Mouse (Mus musculus) monocyte, adult 5-6 weeks (primary cell): ENCODE measurements around the gene Cenpm. TPM values are rescaled to one million over a fixed set of nuclear protein-coding genes. Genes with fewer than 3 reads are reported as not detected.

Experiments
- ATAC-seq: fragments of 153-309, 156-312 bp; replicated peaks from 2 replicates; pipeline ENCODE4 v1.8.0; 2017; ENCODE audit warnings: mild to moderate bottlenecking; ENCODE audit not compliant: low TSS enrichment, insufficient number of reproducible peaks, severe bottlenecking, poor library complexity, low FRiP score
- total RNA-seq: library from RNA; stranded (forward); fragments of 200-1000, 200-491, 200-594 nt; gene quantifications from 3 replicates; pipeline ENCODE4 v1.2.3, GENCODE M21; 2017

Cenpm gene
- total RNA-seq, 1 experiment from 2014 or later = not detected

DNA sequence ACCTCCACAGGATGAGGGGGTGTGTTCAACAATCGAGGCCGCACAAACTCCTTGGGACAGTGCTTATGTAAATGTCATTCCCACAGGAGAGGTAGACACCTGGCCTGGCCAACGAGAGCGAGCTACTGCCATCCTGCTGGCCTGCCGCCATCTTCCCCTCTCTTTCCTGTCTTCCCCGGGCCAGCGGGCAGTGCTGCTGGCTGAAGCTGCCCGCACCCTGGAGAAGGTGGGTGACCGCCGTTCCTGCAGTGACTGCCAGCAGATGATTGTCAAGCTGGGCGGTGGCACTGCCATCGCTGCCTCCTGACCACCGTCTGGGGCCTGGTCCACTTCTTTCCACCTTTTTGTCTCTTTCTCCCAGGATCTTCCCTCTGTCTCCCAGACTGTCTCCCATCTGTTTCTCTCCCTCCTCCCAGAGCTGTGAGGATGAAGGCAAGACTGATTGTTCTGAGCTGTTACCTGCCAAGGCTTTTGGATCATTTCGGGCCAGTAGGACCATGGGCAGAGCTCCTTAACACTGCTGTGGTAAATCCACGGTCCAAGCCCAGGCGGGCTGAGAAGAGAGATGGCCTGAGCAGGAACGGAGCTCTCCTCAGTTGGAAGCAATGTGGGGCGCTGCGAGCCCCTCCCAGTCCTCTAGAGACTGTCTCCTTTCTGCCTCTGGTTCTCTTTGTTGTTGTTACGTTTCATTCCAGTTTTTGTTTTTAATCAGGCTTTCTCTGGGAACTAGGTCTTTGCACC is 40.8 kb downstream of the Cenpm start:
- ATAC-seq = no peak

DNA sequence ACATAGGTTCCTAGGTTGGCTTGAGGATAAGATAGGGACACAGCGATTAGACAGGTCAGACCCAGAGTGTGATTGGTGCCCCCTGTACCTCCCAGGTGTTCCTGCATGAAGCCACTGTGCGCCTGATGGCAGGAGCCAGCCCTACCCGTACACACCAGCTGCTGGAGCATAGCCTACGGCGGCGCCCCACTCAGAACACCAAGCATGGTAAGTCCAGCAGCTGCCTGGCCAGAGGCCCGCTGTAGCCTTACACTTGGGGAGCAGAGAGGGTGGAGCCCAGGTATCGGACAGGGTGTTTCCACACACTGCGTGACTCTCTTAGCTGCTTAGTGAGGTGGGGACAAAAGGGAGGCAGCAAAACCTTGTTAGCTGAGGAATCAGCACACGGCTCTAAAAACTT is 41.5 kb downstream of the Cenpm start:
- no peak for ATAC-seq

GRCm38 (mm10) chr15:82202086-82202485 is 42.5 kb downstream of the Cenpm start:
- ATAC-seq = no peak

GRCm38 (mm10) chr15:82199546-82199945 is 45.0 kb downstream of the Cenpm start:
- no peak for ATAC-seq

- no peak for ATAC-seq
These were observed 46.2 kb downstream of the Cenpm start for GRCm38 (mm10) chr15:82198342-82198741.

DNA sequence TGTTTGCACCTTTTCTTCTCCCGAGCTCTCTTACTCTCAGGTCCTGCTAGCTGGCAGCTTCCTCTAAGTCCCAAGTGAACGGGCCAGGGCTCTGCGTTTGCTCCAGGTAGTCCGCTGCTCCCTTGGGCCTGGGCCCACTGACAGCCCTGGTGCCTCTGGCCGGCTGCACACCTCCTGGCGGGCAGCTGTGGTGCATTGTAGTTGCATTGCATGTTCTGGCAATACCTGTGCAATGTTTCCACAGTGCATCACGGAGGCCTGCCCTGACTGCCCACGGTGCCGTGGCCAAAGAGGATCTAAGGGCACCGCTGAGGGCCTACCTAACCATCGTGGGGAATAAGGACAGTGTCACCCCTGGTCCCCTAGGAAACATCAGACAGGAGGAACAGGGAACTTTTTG is 46.6 kb downstream of the Cenpm start:
- ATAC-seq = no peak

GRCm38 (mm10) chr15:82197246-82197750 is 47.2 kb downstream of the Cenpm start:
- no peak for ATAC-seq

- no peak for ATAC-seq
These were observed 48.2 kb downstream of the Cenpm start for GRCm38 (mm10) chr15:82196300-82196699.

GRCm38 (mm10) chr15:82192617-82193016 is 51.9 kb downstream of the Cenpm start:
- no peak for ATAC-seq

DNA sequence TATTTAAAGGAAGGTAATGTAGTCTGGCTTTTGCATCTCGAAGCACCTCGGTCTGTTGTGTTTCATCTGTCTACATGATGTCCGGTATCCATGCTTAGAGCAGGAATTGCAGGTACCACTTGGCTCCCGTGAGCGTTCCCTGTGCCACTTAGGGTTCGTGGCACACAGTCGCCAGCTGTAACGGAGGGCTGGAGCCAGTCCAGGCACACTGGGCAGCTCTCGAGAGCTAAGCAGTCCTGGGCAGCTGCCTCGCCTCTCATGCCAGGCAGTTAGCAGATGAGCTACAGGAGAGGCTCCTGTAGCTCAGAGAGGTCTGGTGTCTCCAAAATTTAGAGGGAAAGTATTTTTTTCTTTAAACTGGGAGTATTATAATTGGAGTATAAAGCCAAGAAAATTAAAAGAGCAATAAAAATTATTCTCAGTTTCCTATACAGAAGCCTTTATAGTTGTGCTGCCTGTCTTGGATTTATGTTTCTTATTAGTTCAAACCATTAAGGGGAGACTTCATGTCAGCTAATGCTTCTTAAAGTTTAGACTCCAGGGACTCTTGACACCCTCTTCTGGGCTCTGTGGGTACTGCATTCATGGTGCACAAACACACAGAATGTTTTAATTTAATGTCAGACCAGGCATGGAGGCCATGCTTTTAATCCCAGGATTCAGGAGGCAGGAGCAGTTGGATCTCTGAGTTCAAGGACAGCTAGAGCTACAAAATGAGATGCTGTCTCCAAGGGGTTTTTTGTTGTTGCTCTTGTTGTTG is 55.9 kb downstream of the Cenpm start:
- ATAC-seq = no peak

DNA sequence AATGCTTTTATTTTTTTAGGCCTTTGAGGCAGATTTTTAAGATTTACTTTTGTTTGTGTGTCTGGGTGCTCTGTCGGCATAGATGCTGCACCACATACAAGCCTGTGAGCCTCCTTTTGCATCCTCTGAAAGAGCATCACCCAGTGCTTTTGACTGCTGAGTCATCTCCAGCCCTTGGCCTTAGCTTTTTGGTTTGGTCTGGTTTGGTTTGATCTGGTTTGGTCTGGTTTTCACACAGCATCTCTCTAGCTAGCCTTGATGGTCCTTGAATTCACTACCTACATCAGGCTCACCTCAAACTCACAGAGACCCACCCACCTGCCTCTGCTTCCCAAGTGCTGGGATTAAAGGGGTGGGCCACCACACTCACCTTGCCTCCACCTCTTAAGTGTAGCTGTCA is 56.6 kb downstream of the Cenpm start:
- ATAC-seq = no peak

DNA sequence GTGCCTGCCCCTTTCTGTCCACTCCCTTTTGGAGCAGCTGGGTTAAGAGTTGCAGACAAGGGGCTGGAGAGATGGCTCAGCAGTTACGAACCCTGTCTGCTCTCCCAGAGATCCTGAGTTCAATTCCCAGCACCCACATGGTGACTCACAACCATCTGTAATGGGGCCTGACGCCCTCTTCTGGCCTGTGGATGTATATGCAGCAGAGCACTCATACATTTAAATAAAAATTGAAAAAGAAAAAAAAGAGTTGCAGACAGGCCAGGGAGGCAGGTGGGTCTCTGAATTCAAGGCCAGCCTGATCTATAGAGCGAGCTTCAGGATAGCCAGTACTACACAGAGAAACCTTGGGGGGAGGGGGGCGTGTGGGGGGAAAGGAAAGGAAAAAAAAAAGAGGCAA is 57.1 kb downstream of the Cenpm start:
- no peak for ATAC-seq

GRCm38 (mm10) chr15:82186931-82187330 is 57.6 kb downstream of the Cenpm start:
- ATAC-seq = no peak

- ATAC-seq = no peak
These were observed 58.4 kb downstream of the Cenpm start for GRCm38 (mm10) chr15:82186131-82186530.

- no peak for ATAC-seq
These were observed 59.3 kb downstream of the Cenpm start for GRCm38 (mm10) chr15:82185062-82185783.

- ATAC-seq = no peak
These were observed 59.9 kb downstream of the Cenpm start for GRCm38 (mm10) chr15:82184656-82185055.

DNA sequence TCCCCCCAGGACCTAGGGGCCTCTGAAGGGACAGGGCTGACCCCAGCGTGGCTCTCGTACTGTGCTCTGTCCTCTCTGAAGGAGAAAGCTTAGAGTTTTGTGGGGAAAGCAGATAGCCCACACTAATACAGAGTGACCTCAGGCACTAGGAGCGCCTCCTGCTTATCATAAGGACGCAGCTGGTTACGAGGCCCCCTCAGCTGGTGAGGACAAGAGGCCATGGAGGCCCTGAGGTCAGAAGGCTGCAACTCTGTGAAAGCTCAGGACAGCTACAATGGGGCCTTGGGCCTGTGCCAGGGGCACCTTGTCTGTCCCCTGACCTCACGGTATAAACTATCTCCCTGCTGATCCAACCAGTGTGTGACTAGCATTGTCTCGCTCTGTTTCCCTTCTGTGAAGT is 60.4 kb downstream of the Cenpm start:
- no peak for ATAC-seq
